Mouse (Mus musculus) liver, adult 2 months (tissue): ENCODE data around the gene Tssk3.

ENCODE experiments used
- CTCF ChIP-seq: fragments of 200-500 bp; IDR thresholded peaks from 2 replicates; pipeline ENCODE4 v1.5.1; 2011; ENCODE audit warnings: low read depth, low read length, control low read depth
- POLR2A ChIP-seq: fragments of 200-500 bp; IDR thresholded peaks from 2 replicates; pipeline ENCODE4 v1.6.1; 2011; ENCODE audit warnings: low read length, control low read depth; ENCODE audit not compliant: insufficient read depth; ENCODE audit errors: extremely low read depth

DNA sequence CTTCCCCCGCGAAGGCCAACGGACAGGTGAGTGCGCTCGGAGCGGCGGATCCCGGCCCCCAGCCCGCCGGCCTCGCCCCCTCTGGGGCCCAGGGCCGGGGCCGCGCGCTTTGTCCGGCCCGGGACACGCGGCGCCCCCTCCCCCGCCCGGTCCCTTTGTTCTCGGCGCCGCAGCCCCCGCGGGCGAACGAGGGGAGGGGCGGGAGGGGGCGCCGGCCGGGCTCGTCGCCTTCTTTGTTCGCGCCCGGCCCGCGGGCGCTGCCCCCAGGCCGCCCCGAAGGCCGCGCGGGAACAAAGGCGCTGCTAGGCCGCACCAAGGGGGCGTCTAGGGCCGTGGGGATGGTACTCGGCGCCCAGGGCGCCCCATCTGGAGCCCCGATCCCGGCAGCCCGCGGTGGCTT is 23.1 kb upstream of the Tssk3 start:
- no peak for TF ChIP-seq POLR2A
- no peak for TF ChIP-seq CTCF
